Comparison of ENCODE assay signal across 17 mouse cellular contexts in the genomic region with DNA sequence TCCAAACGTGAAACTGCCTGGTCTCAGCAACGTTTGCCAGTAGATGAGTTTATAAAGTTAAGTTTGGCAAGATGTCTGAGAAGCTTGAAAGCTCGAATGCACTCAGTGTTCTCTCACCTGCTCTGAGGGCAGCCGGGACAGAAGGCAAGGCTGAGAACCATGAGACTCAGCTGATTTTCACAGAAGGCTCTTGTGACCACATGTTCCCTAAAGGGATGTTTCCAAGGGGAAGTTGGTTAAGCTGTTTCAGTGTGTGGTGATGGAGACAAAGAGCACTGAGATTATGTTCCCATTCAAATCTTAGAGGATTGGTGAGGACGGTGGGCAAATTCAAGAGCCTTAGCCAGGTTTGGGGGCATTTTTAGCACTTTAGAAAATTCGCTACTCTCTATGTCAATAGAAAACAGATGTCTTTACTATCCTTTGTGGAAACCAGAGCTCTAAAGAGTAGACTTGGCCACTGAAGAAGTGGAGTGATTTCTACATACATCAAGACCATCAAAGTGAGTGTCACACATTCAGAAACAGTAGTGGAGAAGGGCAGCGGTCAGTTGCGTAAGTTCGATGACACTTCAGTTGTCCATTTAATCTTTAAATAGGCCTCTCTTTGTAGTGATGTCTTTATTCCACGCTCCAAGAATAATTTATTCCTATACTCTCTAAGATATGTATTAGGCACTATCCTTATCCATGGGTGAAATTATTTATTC.
A peak's percentile ranks its signal among the peaks of the same experiment; 100 is the strongest.
DNase-seq lines count a peak whose midpoint lies in the region; ATAC-seq and TF ChIP-seq lines count a peak whose summit lies in the region.
"Had no signal": no experiment of that assay in that cellular context is flagged by ENCODE, and none has a peak within 500 bp of the region (broad histone marks: within the 10 kb centered on the region; RNA-seq: fewer than 3 reads in every experiment).

No protein-coding gene starts in this region.

- TF ChIP-seq POLR2A in bone marrow macrophage, adult 2 months (IDR thresholded peaks at IDR 0.05; ENCODE audit: borderline replicate concordance, low read depth, low read length), result no peak

- TF ChIP-seq EP300 in heart, postnatal 0 days (IDR thresholded peaks at IDR 0.05; ENCODE audit: low read depth), result no peak

- no peak overlapping the region for H3K4me3 ChIP-seq in heart, postnatal 0 days (ENCODE audit: low read depth, low read length)
- H3K4me3 ChIP-seq in heart, embryonic 12.5 days, result no peak overlapping the region
- H3K4me3 ChIP-seq in bone marrow macrophage, adult 2 months (ENCODE audit: insufficient read depth, low read length), result no peak overlapping the region
- H3K4me3 ChIP-seq: embryonic facial prominence, embryonic 12.5 days; forebrain, embryonic 15.5 days; heart, embryonic 10.5 days; heart, embryonic 15.5 days had no signal

- WGBS in heart, postnatal 0 days, result 79% methylated on average over 10 of the region's 10 CpGs
- WGBS in heart, embryonic 12.5 days, result 82% methylated on average over 10 of the region's 10 CpGs

- H3K36me3 ChIP-seq in heart, postnatal 0 days (replicated peaks; ENCODE audit: control insufficient read depth, insufficient read depth, low read length), result 0 out of 2 replicates have a peak, but pooled peaks cover 3% of the 10 kb centered on the region
- H3K36me3 ChIP-seq in heart, embryonic 12.5 days, result no peaks in the 10 kb centered on the region
- H3K36me3 ChIP-seq: embryonic facial prominence, embryonic 12.5 days; forebrain, embryonic 15.5 days; heart, embryonic 10.5 days; heart, embryonic 15.5 days had no signal

- no peak for TF ChIP-seq CTCF in heart, postnatal 0 days (IDR thresholded peaks at IDR 0.05; ENCODE audit: low read depth)
- TF ChIP-seq CTCF in bone marrow macrophage, adult 2 months (IDR thresholded peaks at IDR 0.05; ENCODE audit: low read depth, low read length), result no peak

- H3K27me3 ChIP-seq in heart, postnatal 0 days (ENCODE audit: control insufficient read depth, insufficient read depth, low read length), result no peaks in the 10 kb centered on the region
- H3K27me3 ChIP-seq in heart, embryonic 12.5 days (replicated peaks), result no peaks in the 10 kb centered on the region
- H3K27me3 ChIP-seq: CH12.LX; embryonic facial prominence, embryonic 12.5 days; forebrain, embryonic 15.5 days; heart, embryonic 15.5 days had no signal

- H3K9me3 ChIP-seq in heart, postnatal 0 days (replicated peaks; ENCODE audit: control insufficient read depth, low read length), result no peaks in the 10 kb centered on the region
- no peaks in the 10 kb centered on the region for H3K9me3 ChIP-seq in heart, embryonic 12.5 days (replicated peaks)
- H3K9me3 ChIP-seq: embryonic facial prominence, embryonic 12.5 days; forebrain, embryonic 15.5 days; heart, embryonic 10.5 days; heart, embryonic 15.5 days had no signal

- H3K4me1 ChIP-seq in heart, postnatal 0 days (ENCODE audit: control insufficient read depth, insufficient read depth), result peaks cover 20% of the 10 kb centered on the region
- peaks cover 27% of the 10 kb centered on the region for H3K4me1 ChIP-seq in heart, embryonic 12.5 days (replicated peaks)
- H3K4me1 ChIP-seq in bone marrow macrophage, adult 2 months (ENCODE audit: control insufficient read depth, insufficient read depth, low read length), result peaks cover 13% of the 10 kb centered on the region
- H3K4me1 ChIP-seq: forebrain, embryonic 15.5 days had no signal

- no peak overlapping the region for H3K9ac ChIP-seq in heart, postnatal 0 days (replicated peaks; ENCODE audit: low read depth, low read length)
- H3K9ac ChIP-seq in heart, embryonic 12.5 days, result no peak overlapping the region
- H3K9ac ChIP-seq: embryonic facial prominence, embryonic 12.5 days; forebrain, embryonic 15.5 days; heart, embryonic 15.5 days had no signal

- ATAC-seq in heart, postnatal 0 days (ENCODE audit: insufficient read depth, low read depth), result no peak
- no peak for ATAC-seq in heart, embryonic 12.5 days (ENCODE audit: insufficient number of reproducible peaks, low FRiP score)
- peak; percentile 68 to 79 for ATAC-seq in hematopoietic stem cell, adult 5-6 weeks (replicated peaks in 1 of 2; ENCODE audit: insufficient read depth in 1 of 2, low FRiP score in 2 of 2, low TSS enrichment in 1 of 2, low read depth in 1 of 2, poor library complexity in 2 of 2, severe bottlenecking in 2 of 2)
- ATAC-seq: forebrain, embryonic 15.5 days; hindbrain, postnatal 0 days had no signal

- DNase-seq in heart, postnatal 0 days (ENCODE audit: low spot score), result no peak
- no peak for DNase-seq in kidney, adult 18-20 months
- no peak for DNase-seq in right cerebral cortex, postnatal 25 days
- DNase-seq: adrenal gland, adult 2 months; adrenal gland, postnatal 25 days; cerebellum, adult 2 months; cerebellum, postnatal 14 days; gastrocnemius, postnatal 14 days had no signal

- no peak overlapping the region for H3K4me2 ChIP-seq in heart, postnatal 0 days (ENCODE audit: low read depth, low read length)
- no peak overlapping the region for H3K4me2 ChIP-seq in heart, embryonic 12.5 days
- H3K4me2 ChIP-seq: embryonic facial prominence, embryonic 12.5 days; forebrain, embryonic 15.5 days; heart, embryonic 15.5 days had no signal

- H3K27ac ChIP-seq in heart, postnatal 0 days (ENCODE audit: low read depth), result peak overlapping the region; percentile 30; the same call in 1 of the 2 replicates
- no peak overlapping the region for H3K27ac ChIP-seq in heart, embryonic 12.5 days (ENCODE audit: poor library complexity, severe bottlenecking)
- H3K27ac ChIP-seq in bone marrow macrophage, adult 2 months (ENCODE audit: insufficient read depth, low read depth, low read length), result peak overlapping the region; percentile 36
- H3K27ac ChIP-seq: embryonic facial prominence, embryonic 12.5 days; forebrain, embryonic 15.5 days; heart, embryonic 10.5 days; heart, embryonic 15.5 days; hindbrain, postnatal 0 days had no signal

Comparison
In these comparisons a context has a peak if more than half of its experiments do, and no peak if none do; other contexts are left out.
1. ATAC-seq: peak in hematopoietic stem cell, adult 5-6 weeks (2 of 2); none in heart, postnatal 0 days (single experiment) and heart, embryonic 12.5 days (single experiment).